Mouse (Mus musculus): ENCODE results near the gene Ptcd2.
"Not testable (repeated sequence)": the region's sequence is repeated elsewhere in the genome, so short reads cannot be mapped to it uniquely, and the experiment has no call there.

Ptcd2 gene

GRCm38 (mm10) chr13:99355072-99355471 lies 10.6 kb upstream of the Ptcd2 start:
- DNase-seq: no peak

GRCm38 (mm10) chr13:99353490-99353851 lies 9.0 kb upstream of the Ptcd2 start:
- no peak for DNase-seq

GRCm38 (mm10) chr13:99352758-99353489 lies 8.4 kb upstream of the Ptcd2 start:
- peak; percentile 89 to 93 for DNase-seq

- DNase-seq: no peak
Measured at GRCm38 (mm10) chr13:99351596-99351995, 7.1 kb upstream of the Ptcd2 start.

- DNase-seq: no peak
Measured at GRCm38 (mm10) chr13:99351186-99351585, 6.7 kb upstream of the Ptcd2 start.

GRCm38 (mm10) chr13:99350009-99350408 lies 5.5 kb upstream of the Ptcd2 start:
- no peak for DNase-seq

GRCm38 (mm10) chr13:99343876-99344598 lies 468 bp downstream of the Ptcd2 start:
- DNase-seq: no peak

GRCm38 (mm10) chr13:99341504-99341903 lies 3.0 kb downstream of the Ptcd2 start:
- no peak for DNase-seq

- DNase-seq: no peak
Measured at GRCm38 (mm10) chr13:99337510-99337909, 7.0 kb downstream of the Ptcd2 start.

GRCm38 (mm10) chr13:99331255-99331654 lies 13.2 kb downstream of the Ptcd2 start:
- no peak for DNase-seq

GRCm38 (mm10) chr13:99324337-99324685 lies 20.2 kb downstream of the Ptcd2 start:
- not testable (repeated sequence) for DNase-seq

- no peak for DNase-seq
Measured at GRCm38 (mm10) chr13:99323632-99324336, 20.7 kb downstream of the Ptcd2 start.

- DNase-seq: not testable (repeated sequence)
Measured at GRCm38 (mm10) chr13:99322915-99323314, 21.6 kb downstream of the Ptcd2 start.

GRCm38 (mm10) chr13:99320453-99320852 lies 24.1 kb downstream of the Ptcd2 start:
- no peak for DNase-seq

GRCm38 (mm10) chr13:99317058-99317457 lies 27.4 kb downstream of the Ptcd2 start:
- DNase-seq: no peak

- no peak for DNase-seq
Measured at GRCm38 (mm10) chr13:99316366-99316765, 28.1 kb downstream of the Ptcd2 start.

GRCm38 (mm10) chr13:99314657-99315181 lies 29.8 kb downstream of the Ptcd2 start:
- no peak for DNase-seq

- no peak for DNase-seq
Measured at GRCm38 (mm10) chr13:99314098-99314497, 30.4 kb downstream of the Ptcd2 start.

- no peak for DNase-seq
Measured at GRCm38 (mm10) chr13:99308393-99308792, 36.1 kb downstream of the Ptcd2 start.

GRCm38 (mm10) chr13:99307930-99308359 lies 36.6 kb downstream of the Ptcd2 start:
- no peak for DNase-seq

- DNase-seq: no peak
Measured at GRCm38 (mm10) chr13:99306164-99306563, 38.3 kb downstream of the Ptcd2 start.

- DNase-seq: no peak
Measured at GRCm38 (mm10) chr13:99305186-99305585, 39.3 kb downstream of the Ptcd2 start.

- no peak for DNase-seq
Measured at GRCm38 (mm10) chr13:99304365-99304764, 40.1 kb downstream of the Ptcd2 start.

- no peak for DNase-seq
Measured at GRCm38 (mm10) chr13:99303846-99304245, 40.7 kb downstream of the Ptcd2 start.
